12 mouse cellular contexts compared by ENCODE assay signal in genomic region chr5:108695861-108696260, GRCm38 (mm10). TPM values are rescaled to one million over a fixed set of nuclear protein-coding genes. Genes with fewer than 3 reads are reported as not detected.
DNase-seq lines count a peak whose midpoint lies in the region; ATAC-seq lines count a peak whose summit lies in the region.
"Had no signal": no experiment of that assay in that cellular context is flagged by ENCODE, and none has a peak within 500 bp of the region (broad histone marks: within the 10 kb centered on the region; RNA-seq: fewer than 3 reads in every experiment).

No protein-coding gene starts in this region.

- peaks cover 40 to 65% of the 10 kb centered on the region in 2 experiments for H3K4me1 ChIP-seq in heart, embryonic 14.5 days (ENCODE audit: control insufficient read depth in 2 of 2, insufficient read depth in 2 of 2, low read length in 2 of 2)
- peaks cover 59% of the 10 kb centered on the region for H3K4me1 ChIP-seq in neural tube, embryonic 12.5 days
- peaks cover 81% of the 10 kb centered on the region for H3K4me1 ChIP-seq in limb, embryonic 12.5 days (replicated peaks)

- peak overlapping the region; percentile 81; the same call in 1 of the 2 replicates for H3K4me2 ChIP-seq in heart, embryonic 14.5 days (ENCODE audit: low read length)
- H3K4me2 ChIP-seq in neural tube, embryonic 12.5 days (replicated peaks), result peak overlapping the region; percentile 96; the same call in 1 of the 2 replicates
- peak overlapping the region; percentile 75 for H3K4me2 ChIP-seq in limb, embryonic 12.5 days

- 94% methylated on average over 9 of the region's 12 CpGs for WGBS in heart, embryonic 14.5 days
- WGBS in neural tube, embryonic 12.5 days, result 94% methylated on average over 12 of the region's 12 CpGs
- WGBS in limb, embryonic 12.5 days, result 95% methylated on average over 12 of the region's 12 CpGs

- no peaks in the 10 kb centered on the region for H3K9me3 ChIP-seq in heart, embryonic 14.5 days (ENCODE audit: control insufficient read depth, low read length)
- H3K9me3 ChIP-seq in neural tube, embryonic 12.5 days, result no peaks in the 10 kb centered on the region
- no peaks in the 10 kb centered on the region for H3K9me3 ChIP-seq in limb, embryonic 12.5 days

- no peak overlapping the region; the same call in 1 of the 2 replicates for H3K9ac ChIP-seq in heart, embryonic 14.5 days (ENCODE audit: low read length)
- H3K9ac ChIP-seq in neural tube, embryonic 12.5 days, result no peak overlapping the region
- peak overlapping the region; percentile 93; the same call in 1 of the 2 replicates for H3K9ac ChIP-seq in limb, embryonic 12.5 days (replicated peaks)

- H3K27me3 ChIP-seq in heart, embryonic 14.5 days (ENCODE audit: control insufficient read depth, insufficient read depth, low read length), result no peaks in the 10 kb centered on the region
- peaks cover 10% of the 10 kb centered on the region for H3K27me3 ChIP-seq in neural tube, embryonic 12.5 days (replicated peaks)
- peaks cover 9% of the 10 kb centered on the region; the same call in 1 of the 2 replicates for H3K27me3 ChIP-seq in limb, embryonic 12.5 days

- no peak for DNase-seq in heart, adult 8-10 months (ENCODE audit: low spot score)
- DNase-seq in neural tube, embryonic 10.5 days (ENCODE audit: extremely low spot score, low spot score), result no peak
- DNase-seq in embryo, embryonic 9.5 days (ENCODE audit: extremely low spot score), result no peak
- no peak for DNase-seq in thymus, postnatal 10 days (ENCODE audit: low spot score in 2 of 2)
- DNase-seq: thymus, adult 2 months had no signal

- H3K27ac ChIP-seq in heart, embryonic 14.5 days (replicated peaks in 1 of 2; ENCODE audit: control insufficient read depth in 1 of 2, insufficient read depth in 1 of 2, low read depth in 2 of 2, low read length in 2 of 2), result no peak overlapping the region
- no peak overlapping the region for H3K27ac ChIP-seq in neural tube, embryonic 12.5 days
- H3K27ac ChIP-seq in limb, embryonic 12.5 days, result peak overlapping the region; percentile 94; the same call in 1 of the 2 replicates

- H3K4me3 ChIP-seq in heart, embryonic 14.5 days (ENCODE audit: control insufficient read depth in 1 of 2, insufficient read depth in 1 of 2, low read depth in 1 of 2, low read length in 2 of 2), result no peak overlapping the region
- no peak overlapping the region for H3K4me3 ChIP-seq in neural tube, embryonic 12.5 days
- H3K4me3 ChIP-seq in limb, embryonic 12.5 days (replicated peaks), result peak overlapping the region; percentile 93

- no peaks in the 10 kb centered on the region for H3K36me3 ChIP-seq in heart, embryonic 14.5 days (ENCODE audit: control insufficient read depth, insufficient read depth, low read length)
- H3K36me3 ChIP-seq in neural tube, embryonic 12.5 days, result no peaks in the 10 kb centered on the region
- peaks cover 20% of the 10 kb centered on the region for H3K36me3 ChIP-seq in limb, embryonic 12.5 days

- ATAC-seq in heart, embryonic 14.5 days (ENCODE audit: insufficient number of reproducible peaks, insufficient read depth, low FRiP score, low read depth), result no peak
- ATAC-seq in neural tube, embryonic 12.5 days (ENCODE audit: low FRiP score, low read depth), result no peak
- no peak for ATAC-seq in limb, embryonic 12.5 days (ENCODE audit: insufficient number of reproducible peaks, insufficient read depth, low FRiP score, low TSS enrichment, low read depth)
- ATAC-seq: activated CD4-positive, CD25-positive, alpha-beta regulatory T cell, adult 4 months had no signal

RNA-seq across cellular contexts. Expression of gene Fgfrl1, which starts 3.7 kb away (rescaled TPM):
- polyA plus RNA-seq in heart, embryonic 14.5 days (2014; fragmentation: Nextera tagmentation; extraction: Ambion mirVana), result 23.9 and 25.2 TPM in 2 replicates
- 10 to 100 TPM; 22.5 to 30.0 (median 26.3) TPM for total RNA-seq in heart, adult 8-10 months (2022)
- polyA plus RNA-seq in neural tube, embryonic 12.5 days (2016; fragmentation: Nextera tagmentation; extraction: Ambion mirVana), result 19.1 and 20.7 TPM in 2 replicates
- polyA plus RNA-seq in limb, embryonic 12.5 days (2016; fragmentation: Nextera tagmentation; extraction: Ambion mirVana), result 55.2 and 61.3 TPM in 2 replicates
- polyA plus RNA-seq: activated CD4-positive, CD25-positive, alpha-beta regulatory T cell, adult 4 months had no signal

RNA-seq across cellular contexts. Expression of gene Slc26a1, which starts 20.5 kb away (rescaled TPM):
- polyA plus RNA-seq in heart, embryonic 14.5 days (2014; fragmentation: Nextera tagmentation; extraction: Ambion mirVana), result 0.40 and 0.53 TPM in 2 replicates
- total RNA-seq in heart, adult 8-10 months (2022), result under 1 TPM in 1 of 4 experiments, not detected in 3; 0.06 TPM
- polyA plus RNA-seq in neural tube, embryonic 12.5 days (2016; fragmentation: Nextera tagmentation; extraction: Ambion mirVana), result 1.2 and 1.6 TPM in 2 replicates
- polyA plus RNA-seq in limb, embryonic 12.5 days (2016; fragmentation: Nextera tagmentation; extraction: Ambion mirVana), result 1.1 and 1.7 TPM in 2 replicates
- total RNA-seq: gastrocnemius, postnatal 36 days; neutrophil, adult 5-6 weeks had no signal
- polyA plus RNA-seq: small intestine, adult 2 months had no signal

RNA-seq across cellular contexts. Expression of gene Dgkq, which starts 26.4 kb away (rescaled TPM):
- polyA plus RNA-seq in heart, embryonic 14.5 days (2014; fragmentation: Nextera tagmentation; extraction: Ambion mirVana), result 5.6 and 6.6 TPM in 2 replicates
- 1 to 10 TPM; 5.1 to 8.9 (median 6.1) TPM for total RNA-seq in heart, adult 8-10 months (2022)
- polyA plus RNA-seq in neural tube, embryonic 12.5 days (2016; fragmentation: Nextera tagmentation; extraction: Ambion mirVana), result 19.8 and 23.5 TPM in 2 replicates
- 17.6 and 17.7 TPM in 2 replicates for polyA plus RNA-seq in limb, embryonic 12.5 days (2016; fragmentation: Nextera tagmentation; extraction: Ambion mirVana)

RNA-seq across cellular contexts. Expression of gene Idua, which starts 35.7 kb away (rescaled TPM):
- 14.5 and 14.9 TPM in 2 replicates for polyA plus RNA-seq in heart, embryonic 14.5 days (2014; fragmentation: Nextera tagmentation; extraction: Ambion mirVana)
- 10 to 100 TPM; 17.9 to 27.3 (median 21.1) TPM for total RNA-seq in heart, adult 8-10 months (2022)
- 8.0 and 8.2 TPM in 2 replicates for polyA plus RNA-seq in neural tube, embryonic 12.5 days (2016; fragmentation: Nextera tagmentation; extraction: Ambion mirVana)
- polyA plus RNA-seq in limb, embryonic 12.5 days (2016; fragmentation: Nextera tagmentation; extraction: Ambion mirVana), result 13.1 and 13.6 TPM in 2 replicates
